Mouse (Mus musculus): ENCODE measurements around the gene Acad12. TPM values are rescaled to one million over a fixed set of nuclear protein-coding genes. Genes with fewer than 3 reads are reported as not detected.

The Acad12 gene
- total and polyA plus RNA-seq, 3 experiments = 14.1 to 23.5 (median 19.4) TPM

- DNase-seq = peak; percentile 98
These were observed 34.8 kb downstream of the Acad12 start for GRCm38 (mm10) chr5:121583765-121584501.

GRCm38 (mm10) chr5:121581945-121582344 is 36.8 kb downstream of the Acad12 start:
- DNase-seq = no peak

- peak; percentile 90 for DNase-seq
These were observed 41.7 kb downstream of the Acad12 start for GRCm38 (mm10) chr5:121576927-121577488.

GRCm38 (mm10) chr5:121575867-121576266 is 42.9 kb downstream of the Acad12 start:
- no peak for DNase-seq

GRCm38 (mm10) chr5:121574145-121574544 is 44.6 kb downstream of the Acad12 start:
- DNase-seq = no peak

- DNase-seq = no peak
These were observed 48.0 kb downstream of the Acad12 start for GRCm38 (mm10) chr5:121570787-121571186.

GRCm38 (mm10) chr5:121569881-121570420 is 48.8 kb downstream of the Acad12 start:
- no peak for DNase-seq

- no peak for DNase-seq
These were observed 52.6 kb downstream of the Acad12 start for GRCm38 (mm10) chr5:121566035-121566681.

GRCm38 (mm10) chr5:121564468-121564895 is 54.3 kb downstream of the Acad12 start:
- DNase-seq = peak; percentile 88

GRCm38 (mm10) chr5:121562436-121562835 is 56.3 kb downstream of the Acad12 start:
- DNase-seq = no peak

- DNase-seq = no peak
These were observed 69.5 kb downstream of the Acad12 start for GRCm38 (mm10) chr5:121549196-121549595.

GRCm38 (mm10) chr5:121547084-121547483 is 71.7 kb downstream of the Acad12 start:
- no peak for DNase-seq

Other genes with a start within 250 kb of the Acad12 start
- 10 to 100 TPM; 28.7 to 44.5 TPM for gene Trafd1, start 233.3 kb downstream of the Acad12 start, total RNA-seq (2021)
- gene Trafd1, start 233.3 kb downstream of the Acad12 start, polyA plus RNA-seq (2012; rRNA removed) = 34.7 and 36.8 TPM in 2 replicates
- 10 to 100 TPM; 33.9 to 40.8 TPM for gene Naa25, start 221.0 kb downstream of the Acad12 start, total RNA-seq (2021)
- 5.8 and 9.6 TPM in 2 replicates for gene Naa25, start 221.0 kb downstream of the Acad12 start, polyA plus RNA-seq (2012; rRNA removed)
- gene Tmem116, start 167.0 kb downstream of the Acad12 start, total RNA-seq (2021) = 1 to 10 TPM; 2.6 to 4.8 TPM
- gene Tmem116, start 167.0 kb downstream of the Acad12 start, polyA plus RNA-seq (2012; rRNA removed) = 3.3 and 8.1 TPM in 2 replicates
- gene Erp29, start 166.4 kb downstream of the Acad12 start, total RNA-seq (2021) = 100 to 1,000 TPM in 1 of 2 experiments, 10 to 100 TPM in 1; 85.4 to 113 TPM
- 36.8 and 41.9 TPM in 2 replicates for gene Erp29, start 166.4 kb downstream of the Acad12 start, polyA plus RNA-seq (2012; rRNA removed)
- gene Adam1b, start 115.5 kb downstream of the Acad12 start, total RNA-seq (2021) = not detected
- gene Adam1b, start 115.5 kb downstream of the Acad12 start, polyA plus RNA-seq (2012; rRNA removed) = not detected in 2 replicates
- gene Adam1a, start 73.5 kb downstream of the Acad12 start, total RNA-seq (2021) = 1 to 10 TPM; 3.5 to 4.2 TPM
- 4.6 TPM in 2 replicates for gene Adam1a, start 73.5 kb downstream of the Acad12 start, polyA plus RNA-seq (2012; rRNA removed)
- gene Gm42878, start 73.5 kb downstream of the Acad12 start, total RNA-seq (2021) = not detected
- not detected in 2 replicates for gene Gm42878, start 73.5 kb downstream of the Acad12 start, polyA plus RNA-seq (2012; rRNA removed)
- 10 to 100 TPM; 63.5 to 96.5 TPM for gene Mapkapk5, start 73.0 kb downstream of the Acad12 start, total RNA-seq (2021)
- 18.9 and 20.1 TPM in 2 replicates for gene Mapkapk5, start 73.0 kb downstream of the Acad12 start, polyA plus RNA-seq (2012; rRNA removed)
- 1,000 to 10,000 TPM; 1,066 to 2,347 TPM for gene Aldh2, start 25.1 kb downstream of the Acad12 start, total RNA-seq (2021)
- 3,430 and 6,143 TPM in 2 replicates for gene Aldh2, start 25.1 kb downstream of the Acad12 start, polyA plus RNA-seq (2012; rRNA removed)
- 10 to 100 TPM; 23.1 to 25.4 TPM for gene Acad10, start 41.6 kb upstream of the Acad12 start, total RNA-seq (2021)
- gene Acad10, start 41.6 kb upstream of the Acad12 start, polyA plus RNA-seq (2012; rRNA removed) = 9.8 and 10.0 TPM in 2 replicates
- gene Brap, start 41.6 kb upstream of the Acad12 start, total RNA-seq (2021) = 10 to 100 TPM; 52.4 to 60.5 TPM
- gene Brap, start 41.6 kb upstream of the Acad12 start, polyA plus RNA-seq (2012; rRNA removed) = 14.7 and 17.0 TPM in 2 replicates
- gene Atxn2, start 92.4 kb upstream of the Acad12 start, total RNA-seq (2021) = 100 to 1,000 TPM; 146 to 229 TPM
- 214 and 218 TPM in 2 replicates for gene Atxn2, start 92.4 kb upstream of the Acad12 start, polyA plus RNA-seq (2012; rRNA removed)
- gene Sh2b3, start 218.7 kb upstream of the Acad12 start, total RNA-seq (2021) = 10 to 100 TPM; 28.8 to 32.1 TPM
- 138 and 147 TPM in 2 replicates for gene Sh2b3, start 218.7 kb upstream of the Acad12 start, polyA plus RNA-seq (2012; rRNA removed)
- gene Pheta1, start 230.0 kb upstream of the Acad12 start, total RNA-seq (2021) = 1 to 10 TPM; 5.6 to 9.2 TPM
- 24.3 and 27.4 TPM in 2 replicates for gene Pheta1, start 230.0 kb upstream of the Acad12 start, polyA plus RNA-seq (2012; rRNA removed)

Measured in adrenal gland, adult 2 months (tissue).